Mouse (Mus musculus): ENCODE results near the gene Slc25a17. TPM values are rescaled to one million over a fixed set of nuclear protein-coding genes. Genes with fewer than 3 reads are reported as not detected.
A peak's percentile ranks its signal among the peaks of the same experiment; 100 is the strongest.

Gene Slc25a17
- total RNA-seq (2021) = 10 to 100 TPM; 20.5 to 23.1 TPM
- long read RNA-seq, experiment 1, transcript Slc25a17-201 (9 exons, 1,724 nt) = major isoform, 17 of 21 reads
- long read RNA-seq, experiment 1, partial matches to known transcripts = 0 of 21 reads
- long read RNA-seq, experiment 1, other reads (novel, unspliced or antisense) = 4 of 21 reads
- long read RNA-seq, experiment 2, transcript Slc25a17-201 (9 exons, 1,724 nt) = major isoform, 19 of 23 reads
- long read RNA-seq, experiment 2, partial matches to known transcripts = 0 of 23 reads
- long read RNA-seq, experiment 2, other reads (novel, unspliced or antisense) = 4 of 23 reads

DNA sequence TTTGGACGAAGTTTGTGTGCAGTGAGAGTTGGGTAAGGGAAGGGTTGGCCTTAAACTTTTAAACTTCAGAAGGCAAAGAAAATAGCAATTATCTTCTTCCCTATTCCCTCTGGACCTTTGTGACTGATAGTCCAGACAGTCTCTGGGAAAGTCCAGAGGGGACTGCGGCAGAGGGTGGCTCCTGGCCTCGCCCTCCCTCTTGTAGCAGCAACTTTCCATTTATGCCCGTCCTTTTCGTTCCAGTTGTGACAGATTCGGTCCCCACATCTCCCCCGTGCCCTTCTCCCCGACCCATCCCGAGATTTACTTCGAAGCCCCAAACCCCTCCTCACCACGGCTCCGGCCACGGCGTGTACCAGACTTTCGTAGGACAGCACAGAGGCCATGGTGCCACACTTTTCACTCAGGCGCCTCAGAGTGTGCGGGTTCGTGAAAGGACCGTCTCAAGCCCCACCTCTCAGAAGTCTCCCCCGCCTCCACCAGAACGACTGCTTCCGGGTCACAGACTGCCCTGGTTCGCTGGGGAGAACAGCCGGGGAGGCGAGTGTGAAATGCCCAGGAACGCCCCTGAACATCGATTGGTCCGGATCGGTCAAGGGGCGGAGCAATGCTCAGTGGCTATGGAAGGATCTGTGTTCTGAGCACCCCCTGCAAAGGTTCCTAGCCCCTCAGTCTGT is at the start of gene Slc25a17:
TSS of gene Slc25a17 (minus strand) at position 468 of the 677 bp plus-strand sequence.
- DNase-seq = peak; percentile 92

DNA sequence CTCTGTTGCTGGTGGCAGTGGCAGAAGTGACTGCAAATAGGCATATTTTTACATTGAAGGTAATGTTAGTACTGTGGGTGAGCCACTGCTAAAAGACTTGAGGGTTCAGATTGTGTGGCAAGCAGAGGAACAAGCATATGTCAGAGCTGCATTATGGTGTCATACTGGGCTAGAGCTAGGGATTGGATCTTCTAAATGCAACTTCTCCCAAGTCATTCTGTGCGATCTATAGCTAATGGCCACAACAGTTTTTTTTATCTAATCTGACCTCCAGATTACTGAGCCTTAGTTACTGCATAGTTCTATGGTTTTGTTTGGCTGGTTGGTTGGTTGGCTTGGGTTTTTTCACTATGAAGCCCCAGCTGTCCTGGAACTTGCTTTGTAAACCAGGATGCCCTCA is 47.6 kb upstream of the Slc25a17 start, which contains the start of gene Dnajb7:
TSS of gene Dnajb7 (minus strand) at position 101 of the 400 bp plus-strand sequence.
- no peak for DNase-seq

DNA sequence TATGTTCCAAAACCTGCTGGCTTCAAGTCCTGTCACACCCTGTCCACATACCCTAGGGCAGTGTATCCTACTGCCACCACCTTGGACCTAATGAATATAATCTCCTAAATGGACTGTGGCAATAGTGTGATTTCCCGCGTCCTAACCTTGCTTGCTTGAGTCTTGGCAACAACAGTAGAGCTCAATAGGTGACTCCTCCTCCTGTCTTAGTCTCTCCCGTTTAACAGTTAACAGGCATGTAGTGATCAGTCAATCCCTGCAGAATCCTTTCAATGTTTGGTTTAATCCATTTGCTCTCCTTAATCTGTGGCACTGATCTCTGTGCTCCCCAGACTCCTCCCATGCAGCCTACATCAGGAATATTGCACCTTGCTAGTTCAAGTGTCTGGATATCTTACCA is 44.4 kb upstream of the Slc25a17 start:
- no peak for DNase-seq

DNA sequence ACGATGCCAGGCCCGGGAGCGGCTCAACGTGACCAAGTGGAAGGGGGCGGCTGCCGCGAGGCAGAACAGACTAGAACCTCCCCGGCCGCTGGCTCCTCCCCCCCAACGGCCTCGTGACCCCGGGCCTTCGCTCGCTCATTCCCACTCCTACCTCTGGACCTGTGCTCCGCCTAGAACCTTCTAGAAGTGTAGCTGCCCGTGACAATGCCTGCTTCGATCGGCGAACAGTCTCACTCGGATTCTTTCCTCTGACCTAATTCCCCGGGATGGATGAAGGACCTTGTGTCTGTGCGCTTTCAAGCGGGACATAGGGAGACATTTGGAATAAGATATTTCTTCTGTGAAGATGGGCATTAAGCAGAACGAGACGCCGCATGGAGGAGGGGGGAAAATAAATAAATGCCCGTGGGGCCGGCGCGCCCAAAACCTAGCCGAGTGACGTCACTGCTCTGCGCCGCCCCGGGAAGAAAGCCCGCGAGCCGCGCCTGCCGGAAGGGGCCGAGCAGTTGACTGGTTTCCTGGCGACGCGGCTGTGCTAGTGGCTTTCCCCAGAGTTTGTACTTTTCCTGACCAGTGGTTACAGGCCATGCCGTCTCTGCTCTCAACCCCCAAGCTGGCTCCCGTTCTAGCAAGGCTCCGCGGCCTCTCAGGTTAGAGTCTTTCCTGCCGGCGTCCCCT is 39.2 kb upstream of the Slc25a17 start, which contains the start of the genes St13 and Xpnpep3:
TSS of gene St13 (minus strand) at position 440 of the 678 bp plus-strand sequence.
TSS of gene Xpnpep3 (plus strand) at position 501 of the 678 bp plus-strand sequence.
- peak; percentile 99 for DNase-seq

DNA sequence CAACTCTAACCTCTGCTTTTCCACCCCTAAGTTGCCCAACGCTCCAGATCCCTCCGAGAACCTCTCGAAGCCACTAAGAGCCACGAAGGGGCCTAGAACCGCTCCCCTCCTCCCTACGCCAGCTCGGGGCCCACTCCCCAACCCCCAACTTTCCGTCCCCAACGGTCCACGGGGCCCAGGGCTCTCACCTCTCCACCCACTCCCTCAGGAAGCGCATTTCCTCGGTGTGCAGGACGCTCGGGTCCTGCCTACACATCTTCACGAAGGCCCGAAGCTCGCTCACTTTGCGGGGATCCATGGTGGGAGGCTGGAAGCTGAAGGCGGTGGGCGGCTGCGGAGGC is 38.7 kb upstream of the Slc25a17 start:
- no peak for DNase-seq

DNA sequence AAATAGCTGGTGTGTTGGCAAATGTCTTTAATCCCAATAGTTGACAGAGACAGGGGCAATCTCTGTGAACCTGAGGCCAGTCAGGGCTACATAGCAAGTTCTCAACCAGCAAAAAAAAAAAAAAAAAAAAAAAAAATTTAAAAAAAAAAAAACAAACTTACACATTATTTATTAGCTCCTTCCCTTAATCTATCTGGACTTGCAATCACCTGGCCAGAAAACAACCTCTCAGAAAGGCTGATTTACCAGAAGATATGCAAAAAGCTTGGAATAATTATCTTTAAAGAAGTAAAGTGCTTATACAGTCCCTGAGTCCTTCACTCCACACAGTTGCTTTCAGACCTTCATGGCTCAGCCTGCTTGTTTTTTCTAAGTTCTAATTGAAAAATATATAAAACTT is 37.6 kb upstream of the Slc25a17 start:
- DNase-seq = no peak

DNA sequence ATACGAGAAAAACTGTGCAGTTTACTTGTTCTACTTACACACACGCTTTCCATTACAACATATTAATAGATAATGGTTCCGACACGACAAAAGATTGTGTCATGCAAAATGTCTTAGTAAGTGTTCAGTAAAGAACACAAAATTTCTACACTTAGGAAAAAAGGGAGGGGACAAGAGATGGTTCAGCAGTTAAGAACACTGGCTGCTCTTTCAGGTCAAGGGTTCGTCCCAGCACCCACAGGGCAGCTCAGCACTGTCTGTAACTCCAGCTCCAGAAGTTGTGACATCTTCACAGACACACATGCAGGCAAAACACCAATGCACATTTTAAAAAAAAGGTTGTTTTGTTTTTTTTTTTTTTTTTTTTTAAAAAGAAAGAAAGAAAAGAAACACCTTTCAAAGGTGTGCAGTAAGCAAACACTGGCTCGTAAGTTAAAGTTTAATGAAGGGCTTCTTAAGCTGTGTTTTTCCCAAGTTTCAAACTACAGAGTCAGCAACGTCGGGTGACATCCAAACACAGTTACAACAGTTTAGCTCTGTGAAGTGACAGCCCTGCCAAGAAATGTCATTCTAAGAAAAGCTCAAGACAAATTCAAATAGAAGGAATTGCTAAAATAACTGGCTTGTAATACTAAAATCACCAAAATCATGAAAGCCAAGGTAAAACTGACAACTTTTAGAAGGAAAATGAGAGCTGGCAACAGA is 33.8 kb upstream of the Slc25a17 start:
- DNase-seq = no peak

DNA sequence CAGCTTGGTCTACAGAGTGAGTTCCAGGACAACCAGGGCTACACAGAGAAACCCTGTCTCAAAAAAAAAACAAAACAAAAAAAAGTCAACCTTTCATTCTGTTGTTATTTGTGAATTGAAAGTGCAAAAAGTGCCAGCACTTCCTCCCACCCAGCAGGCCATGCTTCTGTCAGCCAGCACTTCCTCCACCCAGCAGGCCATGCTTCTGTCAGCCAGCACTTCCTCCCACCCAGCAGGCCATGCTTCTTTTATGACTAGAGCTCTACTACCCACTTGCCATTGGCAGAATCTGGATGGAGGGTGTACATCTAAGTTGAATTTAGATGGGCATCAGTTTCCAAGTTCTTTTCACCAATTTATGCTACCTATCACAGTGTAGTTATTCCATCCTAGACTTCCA is 32.4 kb upstream of the Slc25a17 start:
- no peak for DNase-seq

DNA sequence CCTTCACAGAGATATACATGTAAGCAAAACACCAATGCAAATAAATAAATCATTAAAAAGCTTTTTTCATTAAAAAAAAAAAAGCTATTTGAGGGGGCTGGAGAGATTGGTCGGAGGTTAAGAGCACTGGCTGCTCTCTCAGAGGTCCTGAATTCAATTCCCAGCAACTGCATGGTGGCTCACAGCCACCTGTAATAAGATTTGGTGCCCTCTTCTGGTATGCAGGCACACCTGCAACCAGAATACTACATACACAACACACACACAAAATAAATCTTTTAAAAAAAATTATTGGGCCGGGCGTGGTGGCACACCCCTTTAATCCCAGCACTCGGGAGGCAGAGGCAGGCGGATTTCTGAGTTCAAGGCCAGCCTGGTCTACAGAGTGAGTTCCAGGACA is 25.7 kb upstream of the Slc25a17 start:
- no peak for DNase-seq

DNA sequence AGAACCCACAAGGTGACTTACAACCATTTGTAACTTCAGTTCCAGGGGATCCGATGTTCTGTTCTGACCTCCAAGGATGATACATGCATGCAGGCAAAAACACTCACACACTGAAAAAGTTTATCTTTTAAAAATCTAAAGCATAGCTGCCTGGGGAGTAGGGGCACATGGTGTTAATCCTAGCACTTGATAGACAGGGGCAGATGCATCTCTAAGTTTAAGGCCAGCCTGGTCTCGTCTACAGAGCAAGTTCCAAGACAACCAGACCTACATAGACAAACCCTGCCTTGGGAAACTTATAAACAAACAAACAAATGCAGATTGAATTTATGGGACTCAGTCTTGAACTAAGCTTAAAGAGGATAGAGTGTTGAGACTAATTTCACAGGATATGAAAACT is 18.2 kb upstream of the Slc25a17 start:
- no peak for DNase-seq

DNA sequence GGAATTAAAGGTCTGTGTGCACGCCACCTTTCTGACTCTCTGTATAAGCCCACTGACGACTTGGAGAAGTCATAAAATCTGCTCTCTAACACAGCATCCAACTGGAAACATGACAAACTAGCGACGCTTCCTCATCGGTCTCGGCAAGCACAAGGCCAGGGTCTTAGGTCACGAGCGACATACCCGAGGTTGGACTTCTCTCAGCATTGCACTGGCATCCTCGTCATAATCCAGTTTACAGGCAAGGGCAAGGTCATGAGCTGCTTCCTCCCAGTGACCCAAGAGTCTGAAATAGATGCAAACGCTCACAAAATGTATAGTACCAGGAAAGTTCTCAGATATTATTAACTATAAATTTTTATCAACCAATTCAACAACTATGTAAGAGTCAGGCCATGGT is 14.0 kb upstream of the Slc25a17 start:
- no peak for DNase-seq

DNA sequence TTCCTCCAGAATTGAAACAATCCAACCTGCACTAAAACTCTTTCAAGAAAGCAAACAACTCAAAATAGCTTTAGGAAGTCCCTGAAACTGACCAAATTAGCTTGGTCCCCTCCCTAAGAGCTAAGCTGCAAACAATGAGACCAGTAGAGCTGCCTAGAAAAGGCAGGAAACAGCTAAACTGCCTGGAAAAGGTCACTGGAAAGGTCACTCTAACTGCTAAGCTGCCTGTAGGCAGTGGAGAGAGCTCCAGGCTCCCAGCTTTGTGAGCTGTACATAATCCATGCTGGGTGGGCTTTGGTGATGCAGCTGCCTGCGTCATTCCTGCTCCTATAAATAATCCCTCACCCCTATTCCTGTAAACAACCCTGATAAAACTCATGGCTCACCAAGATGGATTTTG is 9.7 kb upstream of the Slc25a17 start:
- no peak for DNase-seq

DNA sequence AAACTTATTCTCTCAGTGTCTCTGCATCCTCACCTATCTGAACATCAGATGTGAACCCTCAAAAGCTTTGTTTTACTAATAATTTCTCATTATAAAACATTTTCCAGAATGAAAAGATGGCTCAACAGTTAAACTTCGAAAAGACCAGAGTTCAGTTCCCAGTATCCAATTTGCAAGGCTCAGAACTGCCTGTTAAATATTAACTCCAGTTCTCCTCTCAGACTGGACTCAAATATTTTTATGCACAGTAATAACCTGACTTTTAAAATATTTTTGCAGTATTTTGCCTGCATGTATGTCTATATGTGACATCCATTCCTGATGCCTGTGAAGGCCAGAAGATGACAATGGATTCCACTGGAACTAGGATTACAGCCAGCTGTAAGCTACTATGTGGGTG is 8.0 kb upstream of the Slc25a17 start:
- DNase-seq = no peak

DNA sequence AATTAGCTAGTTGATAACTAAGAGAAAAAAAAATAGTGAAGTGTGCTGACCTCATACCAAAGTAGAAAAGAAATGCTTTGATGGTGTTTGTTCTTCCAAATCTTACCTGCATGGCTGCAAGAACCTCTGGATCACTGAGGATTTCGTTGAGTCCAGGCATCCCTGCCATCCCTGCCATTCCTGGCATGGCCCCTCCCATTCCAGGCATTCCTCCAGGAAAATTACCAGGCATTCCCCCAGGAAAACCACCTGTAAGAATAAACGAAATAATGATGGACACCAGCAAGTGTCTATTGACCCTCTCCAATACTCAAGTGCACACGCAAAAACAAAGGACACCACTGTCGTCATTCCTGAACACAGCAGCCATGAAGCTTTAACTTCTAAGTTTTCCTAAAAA is 5.6 kb upstream of the Slc25a17 start:
- DNase-seq = no peak

DNA sequence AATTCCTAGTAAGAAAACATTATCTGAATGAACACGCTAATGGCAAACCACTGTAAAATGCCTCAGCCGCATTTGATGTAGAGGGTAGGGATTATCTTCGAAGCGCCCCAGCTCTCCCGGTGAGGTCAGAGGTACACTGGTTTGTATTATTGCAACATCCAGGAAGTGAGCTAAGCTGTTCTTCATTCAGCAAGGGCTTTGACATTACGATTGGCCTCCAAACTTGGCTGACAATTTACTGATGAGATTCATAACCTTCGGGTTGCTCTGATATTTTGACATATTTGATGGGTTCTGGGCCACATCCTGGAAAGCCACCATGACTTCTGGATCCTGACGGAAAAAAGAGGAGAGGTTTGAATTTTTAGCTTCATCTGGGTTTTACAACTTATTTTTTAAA is 4.6 kb upstream of the Slc25a17 start:
- no peak for DNase-seq

DNA sequence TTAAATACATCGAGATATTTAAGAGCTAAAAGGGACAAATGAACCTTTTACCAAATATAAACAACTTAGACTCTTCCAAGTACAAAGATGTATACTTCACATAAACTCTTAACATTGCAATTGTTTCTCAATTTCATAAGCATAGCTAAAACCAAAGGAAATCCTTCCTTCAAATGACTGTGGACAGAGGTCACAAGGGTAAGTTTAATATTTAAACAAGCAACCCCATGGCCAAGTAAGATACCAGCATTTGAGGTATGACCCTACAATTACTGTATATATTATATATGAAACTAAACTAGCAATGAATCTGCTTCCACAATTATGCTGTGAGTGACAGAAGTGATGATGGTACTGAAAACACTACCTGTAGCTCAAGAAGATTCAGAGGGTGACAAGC is 3.7 kb upstream of the Slc25a17 start:
- DNase-seq = no peak

DNA sequence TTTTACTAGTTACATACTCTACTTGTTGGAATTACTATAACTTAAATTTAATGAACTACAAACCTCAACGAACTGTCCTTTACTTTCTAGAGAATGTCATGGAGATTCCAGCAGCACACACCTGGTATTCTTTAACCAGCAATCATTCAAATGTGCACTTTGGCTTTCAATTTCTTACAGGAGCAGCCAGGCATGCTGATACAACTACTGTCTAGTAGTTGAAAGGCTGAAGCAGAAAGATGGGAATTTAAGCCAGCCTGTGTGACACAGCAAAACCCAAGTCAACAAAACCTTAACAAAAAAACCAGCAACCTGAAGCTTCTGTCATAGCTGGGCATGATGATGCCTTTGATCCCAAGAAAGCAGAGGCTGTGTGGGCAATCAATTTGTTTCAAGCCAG is 1.9 kb upstream of the Slc25a17 start:
- no peak for DNase-seq

DNA sequence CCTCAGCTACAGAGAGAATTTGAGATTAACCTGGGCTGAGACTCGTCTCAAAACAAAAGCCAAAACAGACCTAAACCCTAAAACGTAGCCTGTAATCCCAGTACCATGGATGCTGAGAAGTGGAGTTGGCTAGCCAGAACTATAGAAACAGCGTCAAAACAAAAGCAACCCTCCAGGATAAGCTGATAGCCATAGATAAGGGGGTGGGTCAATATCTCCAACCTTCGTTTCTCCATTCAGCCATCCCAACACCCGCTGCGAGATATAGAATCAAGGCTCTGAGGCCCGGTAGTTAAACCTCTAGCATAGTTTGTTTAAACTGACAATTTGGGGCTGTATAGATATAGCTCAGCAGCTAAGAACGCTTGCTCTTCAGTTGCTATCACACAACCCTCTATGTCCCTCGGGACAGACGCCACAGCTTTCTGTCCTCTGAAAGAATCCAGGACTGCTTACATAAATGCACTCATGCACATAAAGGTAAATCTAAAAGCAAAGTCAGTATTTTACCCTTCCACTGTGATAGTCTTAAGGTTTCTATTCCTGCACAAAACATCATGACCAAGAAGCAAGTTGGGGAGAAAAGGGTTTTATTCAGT is 904 bp upstream of the Slc25a17 start:
- DNase-seq = no peak

DNA sequence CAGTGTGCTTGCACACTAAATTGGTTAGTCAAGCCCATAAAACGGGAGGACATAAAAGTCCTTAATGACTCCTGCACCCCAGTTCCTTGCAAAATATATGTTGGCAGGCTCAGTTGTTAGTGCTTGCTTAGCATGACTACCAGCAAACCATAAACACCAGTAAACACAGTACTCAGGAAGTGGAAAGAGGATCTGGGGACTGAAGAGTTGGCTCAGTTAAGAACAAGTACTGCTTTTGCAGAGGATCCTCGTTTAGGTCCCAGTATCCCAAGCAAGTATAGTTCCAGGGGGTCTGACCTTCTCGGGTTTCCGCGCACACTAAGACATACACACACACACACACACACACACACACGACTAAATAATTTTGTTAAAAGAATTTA is 401 bp upstream of the Slc25a17 start:
- peak; percentile 7 for DNase-seq

DNA sequence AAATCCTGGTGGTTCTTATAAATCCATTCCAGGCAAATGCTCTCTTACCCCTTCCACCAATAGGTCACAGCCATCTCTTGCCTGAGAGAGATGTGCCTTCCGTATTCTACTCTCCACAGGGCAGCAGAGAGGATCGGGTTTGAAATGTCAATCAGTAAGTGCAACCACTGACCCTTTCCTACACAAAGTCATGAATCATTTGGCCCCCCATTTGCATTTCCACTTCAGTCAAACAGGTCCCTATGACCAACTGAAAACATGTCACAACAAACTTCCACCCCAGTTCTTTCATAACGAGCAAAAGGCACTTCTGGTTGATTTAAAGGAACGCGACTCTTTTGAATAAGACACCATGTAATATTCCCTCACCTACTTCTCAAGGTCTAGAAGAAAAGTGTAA is 1.2 kb downstream of the Slc25a17 start:
- no peak for DNase-seq

DNA sequence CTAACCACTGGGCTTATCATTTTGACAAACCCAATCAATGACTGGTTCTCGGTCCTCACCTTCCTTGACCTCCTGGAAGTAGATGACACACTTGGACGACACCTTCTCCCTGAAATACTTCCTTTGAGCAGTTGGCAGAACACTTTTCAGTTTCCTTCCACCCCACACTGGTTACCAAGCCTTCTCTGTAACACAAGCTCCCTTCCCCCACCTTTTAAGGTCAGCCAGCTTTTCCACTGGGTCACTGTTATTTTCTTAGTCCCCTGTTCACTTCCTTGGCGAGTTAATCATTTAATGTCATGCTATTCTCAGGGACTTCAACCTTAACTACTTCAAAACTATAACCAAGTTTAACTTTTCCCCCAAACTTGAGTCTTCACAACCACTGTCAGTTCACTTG is 1.7 kb downstream of the Slc25a17 start:
- DNase-seq = no peak

DNA sequence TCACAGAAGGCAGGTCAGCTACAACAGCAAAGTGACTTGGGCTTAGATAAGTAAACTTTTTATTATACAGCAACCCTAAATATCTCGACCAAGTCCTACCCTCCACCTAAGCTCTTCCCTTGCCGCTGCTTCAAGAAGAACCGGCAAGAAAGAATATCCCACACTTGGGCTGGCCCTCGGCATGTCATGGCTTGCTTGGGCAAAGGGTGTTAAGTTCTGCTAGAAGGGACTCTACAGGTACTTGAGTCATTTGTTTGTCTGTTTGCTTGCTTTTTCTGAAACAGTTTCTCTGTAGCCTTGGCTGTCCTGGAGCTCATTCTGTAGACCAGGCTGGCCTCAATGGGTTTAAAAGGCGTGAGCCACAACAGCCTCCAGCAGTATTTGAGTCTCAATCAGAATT is 3.7 kb downstream of the Slc25a17 start:
- DNase-seq = no peak

All from gastrocnemius, postnatal 10 days (tissue).